Mouse (Mus musculus) cerebellum, adult 9-11 months (tissue): ENCODE data around the gene BC147527.
"Not testable (repeated sequence)": the region's sequence is repeated elsewhere in the genome, so short reads cannot be mapped to it uniquely, and the experiment has no call there.

Source experiments
- DNase-seq: peaks from one replicate; pipeline ENCODE4 v3.0.0; 2022

BC147527 gene

GRCm38 (mm10) chr13:120299991-120300442 lies at the start of gene BC147527:
Gene BC147527, plus strand, starts transcription at chr13:120300392.
- DNase-seq, result no peak

- not testable (repeated sequence) for DNase-seq
Observed at GRCm38 (mm10) chr13:120251208-120251924, 48.8 kb upstream of the BC147527 start.

GRCm38 (mm10) chr13:120258817-120259658 lies 41.2 kb upstream of the BC147527 start:
- not testable (repeated sequence) for DNase-seq

- DNase-seq, result not testable (repeated sequence)
Observed at GRCm38 (mm10) chr13:120259718-120260117, 40.5 kb upstream of the BC147527 start.

GRCm38 (mm10) chr13:120262870-120263269 lies 37.3 kb upstream of the BC147527 start, which contains the start of gene AF067061:
Gene AF067061, plus strand, starts transcription at chr13:120263114.
- DNase-seq, result not testable (repeated sequence)

- DNase-seq, result not testable (repeated sequence)
Observed at GRCm38 (mm10) chr13:120277837-120278236, 22.4 kb upstream of the BC147527 start.

- DNase-seq, result no peak
Observed at GRCm38 (mm10) chr13:120278784-120279183, 21.4 kb upstream of the BC147527 start.

GRCm38 (mm10) chr13:120299324-120299894 lies 783 bp upstream of the BC147527 start:
- no peak for DNase-seq

- no peak for DNase-seq
Observed at GRCm38 (mm10) chr13:120300853-120301252, 661 bp downstream of the BC147527 start.

GRCm38 (mm10) chr13:120310749-120311148 lies 10.6 kb downstream of the BC147527 start:
- no peak for DNase-seq

GRCm38 (mm10) chr13:120313584-120313983 lies 13.4 kb downstream of the BC147527 start:
- DNase-seq, result no peak

GRCm38 (mm10) chr13:120316578-120316977 lies 16.4 kb downstream of the BC147527 start, which contains the start of gene Tcstv3:
Gene Tcstv3, plus strand, starts transcription at chr13:120316878.
- not testable (repeated sequence) for DNase-seq

- DNase-seq, result no peak
Observed at GRCm38 (mm10) chr13:120320183-120320582, 20.0 kb downstream of the BC147527 start.

GRCm38 (mm10) chr13:120320721-120321120 lies 20.5 kb downstream of the BC147527 start:
- no peak for DNase-seq
